Mouse (Mus musculus): ENCODE measurements around the gene Epm2aip1. TPM values are rescaled to one million over a fixed set of nuclear protein-coding genes. Genes with fewer than 3 reads are reported as not detected.

The Epm2aip1 gene
- polyA plus RNA-seq, 1 experiment from 2014 or later, result 50.9 TPM

DNA sequence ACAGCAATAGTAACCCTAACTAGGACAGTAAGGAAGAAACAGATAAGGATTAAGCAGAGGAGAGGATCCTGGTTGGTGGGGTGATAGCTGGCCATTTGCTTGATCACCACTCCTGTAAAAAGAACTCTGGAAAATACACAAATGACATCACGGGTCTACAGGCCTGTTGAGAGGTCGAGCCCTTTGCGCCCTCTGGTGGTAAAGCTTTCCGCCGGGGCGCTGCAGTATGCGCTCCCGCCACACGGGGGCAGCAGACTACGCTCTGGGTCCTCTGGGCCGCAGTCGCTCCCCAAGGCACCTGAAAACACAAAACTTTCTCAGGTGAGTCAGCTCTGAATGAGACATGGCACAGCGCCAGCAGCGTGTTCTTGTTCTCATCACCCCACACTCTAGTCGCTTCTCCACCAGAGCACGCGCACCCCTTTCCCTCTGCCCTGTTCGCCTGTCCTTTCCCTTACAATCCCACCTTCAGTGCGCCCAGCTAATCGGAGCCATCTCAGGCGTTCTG lies 18.2 kb downstream of the Epm2aip1 start:
- Histone ChIP-seq H3K36me3 (no peaks in the 10 kb centered on the region), H3K27me3 (no peaks in the 10 kb centered on the region), H3K9ac (replicated peaks) (no peak overlapping the region), H3K4me3 (no peak overlapping the region), H3K4me2 (replicated peaks) (no peak overlapping the region), H3K4me1 (peaks cover 4% of the 10 kb centered on the region; the same call in 1 of the 2 replicates), H3K27ac (replicated peaks) (no peak overlapping the region), H3K9me3 (no peaks in the 10 kb centered on the region)
- 15% methylated on average over 21 of the region's 21 CpGs for WGBS
- peak; percentile 79 for ATAC-seq (replicated peaks)

DNA sequence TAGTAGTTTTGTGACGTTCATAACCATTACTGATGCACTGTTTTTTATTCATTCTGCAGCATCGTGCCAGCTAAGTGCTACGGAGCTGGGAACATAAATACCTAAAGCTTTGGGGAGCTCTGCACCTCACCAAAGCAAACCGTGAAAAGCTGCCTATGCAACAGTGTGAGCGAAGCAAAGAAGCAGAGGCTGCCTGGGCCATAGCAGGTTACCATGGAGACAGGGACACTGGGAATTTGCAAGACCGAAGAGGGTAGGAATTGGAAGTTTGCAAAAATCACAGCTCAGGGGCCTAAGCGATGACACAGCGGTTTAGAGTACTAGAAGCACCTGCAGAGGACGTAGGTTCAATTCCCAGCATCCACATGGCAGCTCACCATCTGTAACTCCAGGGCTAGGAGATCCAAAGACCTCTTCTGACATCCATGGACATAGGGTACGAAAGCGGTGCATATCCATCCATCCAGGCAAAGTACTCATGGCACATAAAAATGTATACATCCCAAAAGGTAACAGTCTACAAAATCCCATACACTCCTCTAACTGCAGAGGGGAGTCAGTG lies 18.9 kb downstream of the Epm2aip1 start:
- Histone ChIP-seq H3K9ac (replicated peaks) (no peak overlapping the region), H3K9me3 (no peaks in the 10 kb centered on the region), H3K4me1 (peaks cover 4% of the 10 kb centered on the region; the same call in 1 of the 2 replicates), H3K4me2 (replicated peaks) (no peak overlapping the region), H3K27me3 (no peaks in the 10 kb centered on the region), H3K27ac (replicated peaks) (no peak overlapping the region), H3K36me3 (no peaks in the 10 kb centered on the region), H3K4me3 (no peak overlapping the region)
- 76% methylated on average over 11 of the region's 11 CpGs for WGBS
- ATAC-seq (replicated peaks), result no peak

DNA sequence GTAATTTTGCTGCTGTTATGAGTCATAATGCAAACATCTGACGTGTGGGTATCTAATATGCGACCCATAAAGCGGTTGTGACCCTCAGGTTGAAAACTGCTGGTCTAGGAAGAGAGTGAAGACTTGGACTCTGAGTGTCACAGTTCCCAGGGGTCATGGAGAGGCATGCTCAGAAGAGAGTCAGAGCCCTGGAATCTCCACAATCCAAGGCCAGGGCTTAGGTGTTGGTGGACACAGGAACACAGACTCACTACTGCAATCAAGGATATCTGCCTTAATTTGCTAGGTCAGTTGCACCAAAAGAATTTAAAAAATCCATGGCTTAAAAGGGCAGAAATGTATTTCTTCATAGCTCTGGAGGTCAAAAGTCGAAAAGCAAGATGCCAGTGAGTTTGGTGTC lies 21.5 kb downstream of the Epm2aip1 start:
- peaks cover 4% of the 10 kb centered on the region; the same call in 1 of the 2 replicates for H3K4me1 ChIP-seq
- no peak overlapping the region for H3K4me2 ChIP-seq (replicated peaks)
- WGBS, result 82% methylated on average over 4 of the region's 4 CpGs
- H3K9ac ChIP-seq (replicated peaks), result no peak overlapping the region
- no peak overlapping the region for H3K4me3 ChIP-seq
- H3K27ac ChIP-seq (replicated peaks), result no peak overlapping the region
- ATAC-seq (replicated peaks), result no peak
- H3K36me3 ChIP-seq, result no peaks in the 10 kb centered on the region
- H3K27me3 ChIP-seq, result no peaks in the 10 kb centered on the region
- H3K9me3 ChIP-seq, result no peaks in the 10 kb centered on the region

DNA sequence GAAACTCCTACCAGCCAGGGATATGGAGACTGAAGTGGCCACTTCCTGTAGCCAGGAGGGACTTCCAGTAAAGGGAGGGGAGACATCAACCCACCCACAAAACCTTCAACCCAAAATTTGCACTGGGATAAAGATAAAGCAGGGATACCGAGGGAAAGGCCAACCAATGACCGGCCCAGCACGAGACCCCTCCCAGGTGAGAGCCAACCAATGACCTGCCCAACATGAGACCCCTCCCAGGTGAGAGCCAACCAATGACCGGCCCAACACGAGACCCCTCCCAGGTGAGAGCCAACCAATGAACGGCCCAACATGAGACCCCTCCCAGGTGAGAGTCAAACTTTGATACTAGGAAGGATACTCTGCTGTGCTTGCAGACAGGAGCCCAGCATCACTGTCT lies 23.2 kb downstream of the Epm2aip1 start:
- H3K4me2 ChIP-seq (replicated peaks), result no peak overlapping the region
- no peaks in the 10 kb centered on the region for H3K4me1 ChIP-seq
- no peaks in the 10 kb centered on the region for H3K27me3 ChIP-seq
- WGBS, result 87% methylated on average over 6 of the region's 6 CpGs
- no peak overlapping the region for H3K27ac ChIP-seq (replicated peaks)
- ATAC-seq (replicated peaks), result no peak
- H3K4me3 ChIP-seq, result no peak overlapping the region
- H3K36me3 ChIP-seq, result no peaks in the 10 kb centered on the region
- no peaks in the 10 kb centered on the region for H3K9me3 ChIP-seq
- H3K9ac ChIP-seq (replicated peaks), result no peak overlapping the region

DNA sequence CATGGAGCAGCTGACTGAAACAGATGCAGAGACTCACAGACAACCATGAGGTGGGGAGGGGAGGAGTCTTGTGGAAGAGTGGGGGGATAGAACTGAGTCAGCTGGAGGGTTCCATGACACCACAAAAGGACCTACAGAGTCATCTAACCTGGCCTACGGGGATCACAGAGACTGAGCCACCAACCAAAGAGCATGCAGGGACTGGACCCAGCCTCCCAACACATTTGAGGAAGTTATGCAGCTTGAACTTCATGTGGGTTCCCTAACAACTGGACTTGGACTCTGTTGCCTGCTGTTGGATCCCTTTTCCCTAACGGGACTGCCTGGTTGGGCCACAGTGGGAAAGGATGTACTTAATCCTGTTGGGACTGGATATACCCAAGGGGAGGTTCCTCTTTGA lies 23.6 kb downstream of the Epm2aip1 start:
- Histone ChIP-seq H3K4me2 (replicated peaks) (no peak overlapping the region), H3K27ac (replicated peaks) (no peak overlapping the region), H3K9me3 (no peaks in the 10 kb centered on the region), H3K9ac (replicated peaks) (no peak overlapping the region), H3K36me3 (no peaks in the 10 kb centered on the region), H3K27me3 (no peaks in the 10 kb centered on the region), H3K4me3 (no peak overlapping the region), H3K4me1 (no peaks in the 10 kb centered on the region)
- 64% methylated on average over 2 of the region's 2 CpGs for WGBS
- no peak for ATAC-seq (replicated peaks)

DNA sequence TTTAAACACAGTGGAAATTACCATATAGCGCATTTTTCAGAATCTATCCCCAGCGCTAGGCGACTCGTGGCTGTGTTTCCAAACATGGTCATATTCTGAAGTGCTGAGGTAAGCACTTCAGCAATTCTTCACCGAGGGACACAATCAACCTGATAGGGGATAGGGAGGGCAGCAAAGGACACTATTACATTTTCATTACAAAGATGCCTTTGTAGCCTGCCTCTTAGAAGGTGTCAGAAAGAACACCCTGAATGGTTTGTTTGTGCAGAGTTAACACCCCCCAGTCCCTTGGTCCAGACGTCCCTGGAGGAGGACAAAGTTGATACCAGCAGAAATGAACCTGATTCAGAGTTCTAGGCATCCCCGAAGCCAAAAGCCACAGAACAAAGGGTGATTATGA lies 24.7 kb downstream of the Epm2aip1 start:
- Histone ChIP-seq H3K4me1 (no peaks in the 10 kb centered on the region), H3K36me3 (no peaks in the 10 kb centered on the region), H3K4me3 (no peak overlapping the region), H3K9ac (replicated peaks) (no peak overlapping the region), H3K4me2 (replicated peaks) (no peak overlapping the region), H3K9me3 (no peaks in the 10 kb centered on the region), H3K27me3 (no peaks in the 10 kb centered on the region), H3K27ac (replicated peaks) (no peak overlapping the region)
- ATAC-seq (replicated peaks), result no peak
- WGBS, result 72% methylated on average over 7 of the region's 7 CpGs

DNA sequence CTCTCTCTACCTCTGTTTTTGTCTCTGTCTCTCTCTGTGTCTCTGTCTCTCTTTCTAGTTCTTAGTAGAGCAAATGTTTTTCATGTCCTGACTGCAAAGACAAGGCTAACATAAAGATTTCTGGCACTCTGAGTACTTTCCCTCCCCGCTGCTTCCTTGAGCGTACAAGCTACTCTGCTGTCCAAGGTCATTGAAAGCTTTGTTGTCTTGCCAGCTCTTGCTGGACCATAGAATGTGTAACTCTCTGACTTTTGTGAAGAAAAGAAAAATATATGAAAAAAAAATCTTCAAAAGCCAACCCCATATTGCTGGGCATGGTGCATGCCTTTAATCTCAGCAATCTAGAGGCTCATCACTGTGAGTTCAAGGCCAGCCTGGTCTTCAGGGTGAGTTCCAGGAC lies 26.9 kb downstream of the Epm2aip1 start:
- WGBS, result 71% methylated on average over 2 of the region's 2 CpGs
- ATAC-seq (replicated peaks), result no peak

DNA sequence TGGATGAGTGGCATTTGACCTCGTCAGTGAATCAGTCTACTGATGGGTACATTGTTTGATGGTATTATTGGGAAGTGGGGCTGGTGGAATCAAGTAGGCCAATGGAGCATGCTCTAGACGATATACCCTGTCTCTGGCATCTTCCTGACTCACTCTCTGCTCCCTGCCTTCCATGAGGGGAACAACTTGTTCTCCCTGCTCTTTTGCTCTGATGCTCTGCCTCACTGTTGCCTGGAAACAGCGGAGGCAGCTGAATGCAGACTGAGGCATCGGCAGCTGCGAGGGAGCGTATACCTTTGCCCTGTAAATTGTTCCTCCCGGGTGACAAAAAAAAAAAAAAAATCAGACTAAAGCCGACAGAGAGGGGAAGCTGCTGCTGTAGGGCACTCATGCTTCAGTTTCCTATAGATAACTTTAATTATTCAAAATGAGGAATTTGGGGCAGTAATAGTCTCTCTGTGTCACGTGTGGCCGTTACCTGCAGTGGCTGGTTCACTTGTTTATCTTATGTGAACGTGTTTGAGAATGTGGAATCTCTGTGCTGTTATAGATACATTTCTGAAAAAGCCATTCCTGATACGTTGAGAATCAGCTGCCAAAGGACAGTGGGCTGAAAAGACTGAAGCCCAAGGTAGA lies 30.6 kb downstream of the Epm2aip1 start:
- Histone ChIP-seq H3K4me2 (replicated peaks) (no peak overlapping the region), H3K4me3 (no peak overlapping the region), H3K4me1 (no peaks in the 10 kb centered on the region), H3K36me3 (no peaks in the 10 kb centered on the region), H3K9ac (replicated peaks) (no peak overlapping the region), H3K27me3 (no peaks in the 10 kb centered on the region), H3K9me3 (no peaks in the 10 kb centered on the region), H3K27ac (replicated peaks) (no peak overlapping the region)
- ATAC-seq (replicated peaks), result no peak
- WGBS, result 57% methylated on average over 12 of the region's 12 CpGs

More for the DNA sequence above, 26.9 kb downstream of the Epm2aip1 start:
- Histone ChIP-seq H3K4me1 (no peaks in the 10 kb centered on the region), H3K36me3 (no peaks in the 10 kb centered on the region), H3K27me3 (no peaks in the 10 kb centered on the region), H3K4me3 (no peak overlapping the region), H3K27ac (replicated peaks) (no peak overlapping the region), H3K4me2 (replicated peaks) (no peak overlapping the region), H3K9ac (replicated peaks) (no peak overlapping the region), H3K9me3 (no peaks in the 10 kb centered on the region)

DNA sequence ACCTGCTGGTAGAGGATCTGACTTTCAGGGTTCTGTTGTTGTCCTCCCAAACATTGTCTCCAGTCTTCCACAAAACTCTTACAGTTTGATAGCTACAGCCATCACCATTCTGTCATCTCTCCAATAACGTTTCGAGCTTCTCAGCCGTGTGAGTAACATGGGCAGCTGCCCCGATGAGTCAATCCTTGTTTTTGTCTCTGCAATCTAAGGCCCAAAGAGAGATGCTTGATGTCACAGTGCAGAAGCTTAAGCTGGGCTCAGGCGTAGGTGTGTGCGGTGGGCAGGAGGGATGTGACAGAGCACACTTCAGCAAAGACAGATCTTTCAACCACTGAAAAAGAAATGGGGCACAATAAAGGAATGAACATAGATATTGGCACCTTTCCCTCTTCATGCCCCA lies 32.3 kb downstream of the Epm2aip1 start:
- Histone ChIP-seq H3K4me3 (no peak overlapping the region), H3K36me3 (no peaks in the 10 kb centered on the region), H3K4me2 (replicated peaks) (no peak overlapping the region), H3K27me3 (no peaks in the 10 kb centered on the region), H3K4me1 (no peaks in the 10 kb centered on the region), H3K9me3 (no peaks in the 10 kb centered on the region), H3K27ac (replicated peaks) (no peak overlapping the region), H3K9ac (replicated peaks) (no peak overlapping the region)
- ATAC-seq (replicated peaks), result no peak
- 87% methylated on average over 6 of the region's 6 CpGs for WGBS

DNA sequence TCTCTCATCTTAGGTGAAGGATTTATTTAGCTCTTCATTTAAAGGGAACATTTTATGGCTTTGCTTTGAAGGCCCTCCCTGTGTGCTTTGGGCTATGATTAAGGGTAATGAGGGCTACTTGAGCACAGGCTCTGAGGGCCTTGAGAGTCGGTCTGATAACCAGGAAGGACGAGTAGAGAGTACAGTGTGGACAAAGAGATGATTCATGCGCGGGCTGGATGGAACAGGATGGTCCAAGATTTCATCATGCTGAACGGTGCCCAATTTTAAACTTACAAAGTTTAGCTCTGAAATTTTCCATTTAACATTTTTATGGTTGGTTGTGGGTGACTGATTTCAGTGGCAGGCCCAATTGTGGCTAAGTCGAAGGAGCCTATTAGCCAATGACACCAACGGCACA lies 34.4 kb downstream of the Epm2aip1 start:
- H3K27ac ChIP-seq (replicated peaks), result no peak overlapping the region
- no peaks in the 10 kb centered on the region for H3K36me3 ChIP-seq
- H3K27me3 ChIP-seq, result peaks cover 18% of the 10 kb centered on the region
- H3K9me3 ChIP-seq, result 0 out of 2 replicates have a peak, but pooled peaks cover 2% of the 10 kb centered on the region
- H3K9ac ChIP-seq (replicated peaks), result no peak overlapping the region
- no peaks in the 10 kb centered on the region for H3K4me1 ChIP-seq
- no peak overlapping the region for H3K4me2 ChIP-seq (replicated peaks)
- WGBS, result 91% methylated on average over 7 of the region's 7 CpGs
- no peak overlapping the region for H3K4me3 ChIP-seq
- ATAC-seq (replicated peaks), result no peak

DNA sequence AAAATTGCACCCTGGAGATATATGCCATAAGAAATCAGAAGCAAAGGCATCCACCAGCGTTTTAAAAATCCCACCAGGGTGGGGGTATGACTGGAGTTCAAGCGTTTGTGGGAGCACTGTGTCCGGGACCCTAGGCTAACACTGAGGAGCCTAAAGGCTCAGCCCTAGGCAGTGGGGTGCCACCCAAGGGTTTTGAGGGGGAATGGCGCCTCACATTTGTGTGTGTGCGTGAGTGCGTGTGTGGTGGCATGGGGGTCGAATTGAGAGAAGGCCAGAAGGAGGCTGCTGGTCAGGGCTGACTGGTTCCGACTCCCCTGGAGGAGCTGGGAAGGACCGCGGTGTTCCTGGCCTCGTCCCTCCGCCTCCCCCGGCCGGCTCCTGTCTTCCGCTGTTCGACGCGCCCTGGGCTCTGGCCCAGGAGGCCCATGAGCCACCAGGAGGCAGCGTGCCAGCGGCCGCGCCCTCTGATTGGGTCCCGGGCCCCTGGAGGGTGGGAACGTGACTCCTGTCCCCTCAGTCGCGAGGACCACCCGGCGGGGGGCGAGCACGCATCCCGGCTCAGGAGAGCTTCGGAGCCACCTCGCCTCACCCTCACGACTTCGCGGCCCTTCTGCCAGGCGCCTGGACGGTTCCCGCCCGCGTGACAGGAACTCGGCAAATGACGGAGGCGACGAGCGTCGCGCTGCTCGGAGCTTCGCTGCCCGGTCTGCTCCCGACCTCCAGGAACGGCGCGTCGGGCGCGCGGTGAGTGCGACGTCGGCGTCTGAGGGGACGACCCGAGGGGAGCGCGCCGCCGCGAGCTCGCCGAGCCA lies 39.5 kb downstream of the Epm2aip1 start, which contains the start of gene Trank1:
Trank1 (plus strand) TSS at position 709 of the 812 bp plus-strand sequence.
- 8% methylated on average over 70 of the region's 72 CpGs for whole genome bisulfite sequencing

DNA sequence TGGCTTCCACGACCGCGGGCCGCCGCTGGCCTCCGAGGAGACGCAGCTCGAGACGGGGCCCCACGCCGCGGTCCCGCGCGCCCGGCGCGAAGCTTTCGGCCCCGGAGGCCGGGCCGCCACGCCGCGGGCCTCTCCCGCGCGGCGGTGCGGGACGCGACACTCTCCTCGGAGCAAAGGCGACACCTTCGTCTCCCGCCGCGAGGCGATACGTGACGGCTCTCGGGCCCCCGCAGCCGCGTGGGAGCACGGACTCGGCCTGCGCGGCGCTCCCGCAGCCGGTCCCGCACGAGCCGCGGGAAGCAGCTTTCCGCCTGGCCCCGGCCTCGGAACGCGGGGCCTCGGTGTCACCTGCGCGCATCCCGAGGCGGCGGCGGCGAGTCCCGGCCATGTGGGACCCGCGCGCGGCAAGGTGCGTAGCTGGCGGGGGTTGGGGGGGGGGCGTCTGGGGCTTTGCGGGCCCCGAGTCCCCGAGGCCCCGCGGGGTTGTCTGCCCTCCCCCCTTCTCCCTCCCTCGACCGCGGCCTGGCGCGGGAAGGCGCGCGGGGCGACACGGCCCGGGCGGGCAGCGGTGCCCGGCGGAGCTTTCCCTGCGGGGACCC lies 40.2 kb downstream of the Epm2aip1 start:
- H3K9ac ChIP-seq (replicated peaks), result peak overlapping the region; percentile 47
- H3K9me3 ChIP-seq, result 0 out of 2 replicates have a peak, but pooled peaks cover 2% of the 10 kb centered on the region
- H3K4me1 ChIP-seq, result peaks cover 21% of the 10 kb centered on the region
- H3K27ac ChIP-seq (replicated peaks), result no peak overlapping the region
- peaks cover 44% of the 10 kb centered on the region for H3K27me3 ChIP-seq
- H3K36me3 ChIP-seq, result no peaks in the 10 kb centered on the region
- peak overlapping the region; percentile 84 for H3K4me2 ChIP-seq (replicated peaks)
- 3% methylated on average over 80 of the region's 98 CpGs for WGBS
- ATAC-seq (replicated peaks), result peak; percentile 56
- H3K4me3 ChIP-seq, result peak overlapping the region; percentile 47

More for the DNA sequence above, 39.5 kb downstream of the Epm2aip1 start, which contains the start of gene Trank1:
- ATAC-seq (replicated peaks), result peak; percentile 65
- H3K27ac ChIP-seq (replicated peaks), result no peak within 1 kb of the TSS
- H3K27me3 ChIP-seq, result peaks cover 44% of the 10 kb centered on the region
- H3K9ac ChIP-seq (replicated peaks), result peak within 1 kb of the TSS; percentile 47
- peak within 1 kb of the TSS; percentile 47 for H3K4me3 ChIP-seq
- H3K4me1 ChIP-seq, result peaks cover 21% of the 10 kb centered on the region
- H3K9me3 ChIP-seq, result 0 out of 2 replicates have a peak, but pooled peaks cover 2% of the 10 kb centered on the region
- no peaks in the 10 kb centered on the region for H3K36me3 ChIP-seq
- H3K4me2 ChIP-seq (replicated peaks), result peak within 1 kb of the TSS; percentile 84

All from forebrain, embryonic 15.5 days (tissue).